Mouse (Mus musculus) testis, adult 2 months (tissue): ENCODE measurements at regions not wholly inside any gene's neighbourhood (a gene's known extent, or its start where the extent isn't known, plus 50 kb on each side); places are given as distances from the start of the nearest gene placed in this dataset.

ENCODE experiments used
- H3K27ac ChIP-seq: fragments of 200-500 bp; 2 replicates; pipeline ENCODE4 v1.5.1; 2012; ENCODE audit warnings: low read depth, low read length; ENCODE audit not compliant: control insufficient read depth, insufficient read depth
- H3K27me3 ChIP-seq: fragments of 200-500 bp; 2 replicates; pipeline ENCODE4 v1.6.1; 2012; ENCODE audit warnings: mild to moderate bottlenecking, low read length, moderate library complexity; ENCODE audit not compliant: control insufficient read depth, insufficient read depth
- H3K36me3 ChIP-seq: fragments of 200-500 bp; 2 replicates; pipeline ENCODE4 v1.6.1; 2012; ENCODE audit warnings: mild to moderate bottlenecking, low read length; ENCODE audit not compliant: control insufficient read depth, insufficient read depth
- H3K4me1 ChIP-seq: fragments of 200-500 bp; 2 replicates; pipeline ENCODE4 v1.6.1; 2012; ENCODE audit warnings: low read length; ENCODE audit not compliant: control insufficient read depth, insufficient read depth
- H3K4me3 ChIP-seq: fragments of 200-500 bp; 2 replicates; pipeline ENCODE4 v1.5.1; 2012; ENCODE audit warnings: low read depth, mild to moderate bottlenecking, low read length, moderate library complexity, mixed read lengths; ENCODE audit not compliant: control insufficient read depth
- CTCF ChIP-seq: fragments of 200-500 bp; IDR thresholded peaks from 2 replicates; pipeline ENCODE4 v1.5.1; 2012; ENCODE audit warnings: low read depth, mild to moderate bottlenecking, inconsistent platforms, low read length, moderate library complexity; ENCODE audit not compliant: control insufficient read depth, insufficient read depth, insufficient replicate concordance
- POLR2A ChIP-seq: fragments of 200-500 bp; IDR thresholded peaks from 2 replicates; pipeline ENCODE4 v1.6.1; 2012; ENCODE audit warnings: low read depth, mild to moderate bottlenecking, inconsistent platforms, low read length, moderate library complexity; ENCODE audit not compliant: control insufficient read depth

- Histone ChIP-seq H3K27ac (no peak overlapping the region), H3K27me3 (no peaks in the 10 kb centered on the region), H3K4me1 (peaks cover 4% of the 10 kb centered on the region), H3K36me3 (no peaks in the 10 kb centered on the region), H3K4me3 (no peak overlapping the region)
- TF ChIP-seq CTCF (no peak), POLR2A (no peak)
Observed at GRCm38 (mm10) chr17:50391996-50392395, 98.6 kb upstream of the Dazl start.

DNA sequence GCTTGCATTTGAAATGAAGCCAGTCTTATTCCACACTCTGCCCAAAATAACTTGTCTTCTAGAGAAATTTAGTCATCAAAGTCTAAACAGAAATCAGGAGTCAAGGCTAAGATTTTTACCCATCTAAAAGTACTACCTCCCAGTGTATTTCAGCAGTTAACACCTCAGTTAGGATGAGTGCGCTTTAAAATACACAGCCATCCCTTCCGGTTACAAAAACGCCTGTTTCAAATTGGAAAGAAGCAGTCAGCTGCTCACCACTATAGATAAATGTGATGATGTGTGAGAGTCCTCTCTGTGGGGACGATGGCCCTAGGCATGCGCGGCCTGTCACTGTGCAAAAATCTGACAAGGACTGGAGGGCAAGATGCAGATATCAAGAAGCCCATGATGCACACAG lies 99.0 kb upstream of the Dazl start:
- Histone ChIP-seq H3K27ac (no peak overlapping the region), H3K36me3 (no peaks in the 10 kb centered on the region), H3K4me1 (peaks cover 4% of the 10 kb centered on the region), H3K27me3 (no peaks in the 10 kb centered on the region), H3K4me3 (no peak overlapping the region)
- TF ChIP-seq CTCF (no peak), POLR2A (no peak)

DNA sequence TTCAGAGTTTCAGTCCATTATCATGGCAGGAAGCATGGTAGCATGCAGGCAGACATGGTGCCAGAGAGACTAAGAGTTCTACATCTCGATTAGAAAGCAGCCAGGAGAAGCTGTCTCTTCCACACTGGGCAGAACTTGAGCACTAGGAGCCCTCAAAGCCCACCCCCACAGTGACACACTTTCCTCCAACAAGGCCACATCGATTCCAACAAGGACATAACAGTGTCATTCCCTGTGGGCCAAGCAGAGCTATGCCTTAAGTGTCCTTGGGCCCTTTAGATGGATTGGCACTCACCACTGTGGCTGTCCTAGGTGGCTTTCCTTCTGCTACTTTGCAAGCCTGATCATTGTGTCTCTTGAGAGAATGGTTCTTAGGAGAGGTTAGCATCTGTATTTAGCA lies 99.5 kb upstream of the Dazl start:
- H3K27ac ChIP-seq = no peak overlapping the region
- H3K4me3 ChIP-seq = no peak overlapping the region
- H3K4me1 ChIP-seq = peaks cover 4% of the 10 kb centered on the region
- TF ChIP-seq POLR2A = no peak
- no peak for TF ChIP-seq CTCF
- no peaks in the 10 kb centered on the region for H3K36me3 ChIP-seq
- H3K27me3 ChIP-seq = no peaks in the 10 kb centered on the region

- Histone ChIP-seq H3K36me3 (no peaks in the 10 kb centered on the region), H3K4me3 (no peak overlapping the region), H3K27ac (no peak overlapping the region), H3K27me3 (no peaks in the 10 kb centered on the region), H3K4me1 (peaks cover 4% of the 10 kb centered on the region)
- TF ChIP-seq POLR2A (no peak), CTCF (no peak)
Observed at GRCm38 (mm10) chr17:50393698-50394097, 100.3 kb upstream of the Dazl start.

- H3K4me3 ChIP-seq = no peak overlapping the region
- no peak for TF ChIP-seq POLR2A
- TF ChIP-seq CTCF = no peak
- H3K4me1 ChIP-seq = peaks cover 4% of the 10 kb centered on the region
- H3K27ac ChIP-seq = no peak overlapping the region
- H3K36me3 ChIP-seq = no peaks in the 10 kb centered on the region
- no peaks in the 10 kb centered on the region for H3K27me3 ChIP-seq
Observed at GRCm38 (mm10) chr17:50394801-50395200, 101.4 kb upstream of the Dazl start.

GRCm38 (mm10) chr17:50395669-50396068 lies 102.2 kb upstream of the Dazl start:
- Histone ChIP-seq H3K27ac (no peak overlapping the region), H3K4me3 (peak overlapping the region; percentile 10; the same call in 1 of the 2 replicates), H3K4me1 (peaks cover 4% of the 10 kb centered on the region), H3K36me3 (no peaks in the 10 kb centered on the region), H3K27me3 (no peaks in the 10 kb centered on the region)
- TF ChIP-seq CTCF (peak; percentile 70; the same call in 1 of the 2 replicates), POLR2A (no peak)

- H3K4me1 ChIP-seq = peaks cover 4% of the 10 kb centered on the region
- no peaks in the 10 kb centered on the region for H3K27me3 ChIP-seq
- no peaks in the 10 kb centered on the region for H3K36me3 ChIP-seq
- no peak overlapping the region for H3K4me3 ChIP-seq
- H3K27ac ChIP-seq = no peak overlapping the region
- TF ChIP-seq POLR2A (no peak), CTCF (no peak)
Observed at GRCm38 (mm10) chr17:50397324-50397723, 103.9 kb upstream of the Dazl start.

- Histone ChIP-seq H3K4me3 (no peak overlapping the region), H3K4me1 (no peaks in the 10 kb centered on the region), H3K27me3 (no peaks in the 10 kb centered on the region), H3K36me3 (no peaks in the 10 kb centered on the region), H3K27ac (no peak overlapping the region)
- no peak for TF ChIP-seq POLR2A
- TF ChIP-seq CTCF = no peak
Observed at GRCm38 (mm10) chr17:50407249-50407990, 101.8 kb upstream of the Plcl2 start.
